Mouse (Mus musculus): ENCODE results near the gene Plekha1. TPM values are rescaled to one million over a fixed set of nuclear protein-coding genes. Genes with fewer than 3 reads are reported as not detected.

Plekha1 gene
- polyA plus RNA-seq, 1 experiment from 2014 or later: 57.9 TPM

DNA sequence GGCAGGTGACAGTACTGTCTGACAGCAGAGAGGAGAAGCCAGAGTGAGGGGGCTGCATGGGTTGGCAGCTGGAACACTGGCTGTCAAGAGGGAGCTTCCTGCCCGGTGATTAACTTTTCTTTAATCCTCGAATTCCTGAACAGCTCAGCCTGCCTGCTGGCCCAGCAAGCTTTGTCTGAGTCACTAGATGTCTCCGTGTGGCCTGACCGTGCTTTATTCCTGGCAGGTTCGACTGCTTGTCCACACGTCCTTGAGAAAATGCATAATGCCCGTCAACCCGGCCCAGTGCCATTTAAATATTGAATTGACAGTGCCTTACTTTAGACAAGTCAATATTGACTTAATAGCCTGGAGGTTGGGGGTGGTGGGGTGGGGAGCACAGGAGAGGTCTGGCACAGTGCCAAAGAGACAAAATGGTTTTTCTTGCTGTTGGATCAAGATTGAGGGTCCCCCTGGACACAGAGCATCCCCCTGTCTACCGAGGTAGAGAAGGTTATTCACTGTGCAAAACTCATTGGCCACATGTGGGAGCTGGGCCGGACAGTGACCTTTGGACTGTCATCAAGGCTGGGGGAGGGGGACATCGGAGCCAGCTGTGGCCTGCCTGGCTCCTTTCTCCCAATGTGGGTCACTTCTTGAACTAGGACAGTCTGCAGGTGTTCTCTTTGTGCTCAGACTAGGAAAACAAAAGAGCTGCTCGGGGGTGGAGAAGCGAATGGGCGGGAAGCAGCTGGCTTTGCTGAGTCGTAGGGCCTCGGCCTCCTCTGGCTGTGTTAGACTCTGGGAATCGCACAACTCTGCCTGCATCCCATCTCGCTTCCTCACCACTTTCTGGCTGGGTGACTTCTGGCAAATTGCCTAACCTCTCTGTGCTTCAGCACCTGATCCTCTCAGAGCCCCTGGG lies 30.3 kb upstream of the Plekha1 start:
- Histone ChIP-seq H3K36me3 (no peaks in the 10 kb centered on the region), H3K9ac (replicated peaks) (no peak overlapping the region), H3K4me2 (peak overlapping the region; percentile 6; the same call in 1 of the 2 replicates), H3K9me3 (replicated peaks) (no peaks in the 10 kb centered on the region), H3K4me1 (peaks cover 34% of the 10 kb centered on the region), H3K27ac (replicated peaks) (peak overlapping the region; percentile 24; the same call in 1 of the 2 replicates), H3K4me3 (replicated peaks) (no peak overlapping the region), H3K27me3 (replicated peaks) (0 out of 2 replicates have a peak, but pooled peaks cover 6% of the 10 kb centered on the region)
- WGBS: 6% methylated on average over 18 of the region's 18 CpGs
- ATAC-seq (ENCODE audit: low FRiP score): no peak

GRCm38 (mm10) chr7:130836066-130836465 lies 29.5 kb upstream of the Plekha1 start:
- Histone ChIP-seq H3K36me3 (no peaks in the 10 kb centered on the region), H3K9me3 (replicated peaks) (no peaks in the 10 kb centered on the region)
- WGBS: 53% methylated on average over 9 of the region's 9 CpGs

DNA sequence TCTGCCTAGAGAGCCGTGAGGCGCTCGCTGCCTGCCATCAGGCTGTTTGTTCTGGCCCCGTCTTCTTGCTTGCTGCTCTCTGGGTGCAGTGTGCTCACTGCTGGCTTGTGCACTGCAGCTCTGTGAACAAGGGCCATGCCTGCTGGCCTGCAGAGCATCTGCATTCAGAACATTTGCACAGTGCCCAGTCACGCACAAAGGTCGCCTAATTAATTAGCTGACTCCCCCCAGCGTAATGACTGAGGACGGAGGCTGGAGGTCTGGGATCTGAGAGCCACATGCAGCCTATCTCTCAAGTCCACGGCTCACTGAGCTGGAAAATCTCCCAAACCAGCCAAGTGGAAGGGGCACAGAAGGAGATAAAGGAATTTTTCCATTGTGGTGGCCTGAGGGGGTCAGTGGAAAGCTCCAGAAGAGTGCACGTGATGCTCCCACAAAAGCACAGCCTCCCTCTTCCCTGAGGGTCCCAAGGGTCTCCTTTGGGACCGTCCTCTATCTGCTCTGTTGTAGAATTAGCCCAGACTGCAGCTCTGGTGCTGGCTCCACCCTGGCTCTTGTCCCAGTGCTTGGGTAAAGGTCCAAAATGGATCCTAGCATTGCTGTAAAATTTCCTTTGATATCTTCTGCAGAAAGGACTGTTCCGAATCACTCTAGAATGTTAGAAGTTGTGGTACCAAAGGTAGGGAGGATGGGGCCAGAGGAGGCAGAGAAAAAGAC lies 27.5 kb upstream of the Plekha1 start:
- no peak overlapping the region for H3K4me2 ChIP-seq

More at GRCm38 (mm10) chr7:130836066-130836465, 29.5 kb upstream of the Plekha1 start:
- Histone ChIP-seq H3K27me3 (replicated peaks) (0 out of 2 replicates have a peak, but pooled peaks cover 6% of the 10 kb centered on the region), H3K4me3 (replicated peaks) (no peak overlapping the region), H3K4me1 (peaks cover 34% of the 10 kb centered on the region), H3K4me2 (no peak overlapping the region), H3K27ac (replicated peaks) (no peak overlapping the region), H3K9ac (replicated peaks) (no peak overlapping the region)
- no peak for ATAC-seq (ENCODE audit: low FRiP score)

DNA sequence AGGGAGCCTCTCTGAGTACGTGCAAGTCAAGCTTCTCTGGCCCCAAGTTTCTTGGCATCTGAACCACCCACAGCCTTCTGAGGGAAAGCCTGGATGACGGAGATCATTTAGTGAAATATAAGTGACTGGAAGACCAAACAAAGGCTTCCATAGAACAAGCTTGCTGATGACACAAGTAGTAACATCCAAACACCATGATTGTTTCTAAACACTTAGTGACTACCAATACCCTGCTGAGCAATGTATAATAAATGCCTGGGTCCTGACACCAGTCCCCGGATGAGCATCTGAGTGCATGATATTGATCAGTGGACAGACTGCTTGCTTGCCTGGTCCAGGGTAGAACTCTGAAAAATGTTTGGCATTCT lies 26.9 kb upstream of the Plekha1 start:
- H3K9me3 ChIP-seq (replicated peaks): no peaks in the 10 kb centered on the region
- no peaks in the 10 kb centered on the region for H3K36me3 ChIP-seq
- no peak overlapping the region for H3K4me2 ChIP-seq
- WGBS: 43% methylated on average over 3 of the region's 3 CpGs
- no peak overlapping the region for H3K9ac ChIP-seq (replicated peaks)
- H3K27ac ChIP-seq (replicated peaks): peak overlapping the region; percentile 45; the same call in 1 of the 2 replicates
- no peak overlapping the region for H3K4me3 ChIP-seq (replicated peaks)
- H3K27me3 ChIP-seq (replicated peaks): 0 out of 2 replicates have a peak, but pooled peaks cover 4% of the 10 kb centered on the region
- no peak for ATAC-seq (ENCODE audit: low FRiP score)
- peaks cover 34% of the 10 kb centered on the region for H3K4me1 ChIP-seq

More for the DNA sequence above, 27.5 kb upstream of the Plekha1 start:
- WGBS: 10% methylated on average over 12 of the region's 12 CpGs
- H3K9ac ChIP-seq (replicated peaks): no peak overlapping the region
- peak overlapping the region; percentile 45 for H3K27ac ChIP-seq (replicated peaks)
- no peaks in the 10 kb centered on the region for H3K9me3 ChIP-seq (replicated peaks)
- no peak overlapping the region for H3K4me3 ChIP-seq (replicated peaks)
- H3K4me1 ChIP-seq: peaks cover 34% of the 10 kb centered on the region
- no peaks in the 10 kb centered on the region for H3K36me3 ChIP-seq
- 0 out of 2 replicates have a peak, but pooled peaks cover 6% of the 10 kb centered on the region for H3K27me3 ChIP-seq (replicated peaks)
- ATAC-seq (ENCODE audit: low FRiP score): peak; percentile 76

GRCm38 (mm10) chr7:130839380-130840100 lies 26.0 kb upstream of the Plekha1 start:
- H3K4me2 ChIP-seq: no peak overlapping the region
- H3K4me3 ChIP-seq (replicated peaks): no peak overlapping the region
- 84% methylated on average over 12 of the region's 12 CpGs for WGBS
- no peak overlapping the region for H3K9ac ChIP-seq (replicated peaks)
- H3K4me1 ChIP-seq: peaks cover 32% of the 10 kb centered on the region
- H3K27me3 ChIP-seq (replicated peaks): no peaks in the 10 kb centered on the region
- no peaks in the 10 kb centered on the region for H3K36me3 ChIP-seq
- H3K27ac ChIP-seq (replicated peaks): no peak overlapping the region
- ATAC-seq (ENCODE audit: low FRiP score): no peak
- H3K9me3 ChIP-seq (replicated peaks): no peaks in the 10 kb centered on the region

DNA sequence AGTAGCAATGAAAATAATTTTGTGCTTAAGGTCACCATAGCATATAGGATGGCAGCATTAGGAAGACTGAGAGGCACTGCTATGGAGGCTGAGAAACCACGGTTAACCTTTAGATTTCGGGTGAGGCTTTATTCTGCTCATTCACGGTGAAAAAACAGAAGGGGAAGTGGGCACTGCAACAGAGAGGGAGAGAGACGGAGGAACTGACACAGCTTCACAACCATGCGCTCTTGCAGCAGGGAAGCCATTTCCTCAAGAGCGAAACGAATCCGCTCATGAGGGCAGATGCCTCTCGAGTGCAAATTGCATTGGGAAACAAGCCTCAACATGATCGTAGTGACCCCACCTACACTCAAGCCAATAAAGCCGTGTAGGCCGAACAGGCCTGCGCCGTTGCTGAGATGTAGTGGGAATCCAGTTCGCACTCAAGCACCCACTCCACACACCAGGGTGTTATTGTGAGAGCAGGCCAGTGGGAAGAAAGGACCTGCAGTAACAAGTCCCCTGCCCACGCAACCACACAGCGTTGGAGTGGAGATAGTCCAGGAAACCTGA lies 18.3 kb upstream of the Plekha1 start:
- Histone ChIP-seq H3K27me3 (replicated peaks) (no peaks in the 10 kb centered on the region), H3K4me2 (no peak overlapping the region), H3K9ac (replicated peaks) (no peak overlapping the region), H3K27ac (replicated peaks) (no peak overlapping the region), H3K4me3 (replicated peaks) (no peak overlapping the region), H3K36me3 (no peaks in the 10 kb centered on the region), H3K9me3 (replicated peaks) (no peaks in the 10 kb centered on the region), H3K4me1 (no peaks in the 10 kb centered on the region)
- WGBS: 87% methylated on average over 17 of the region's 17 CpGs
- ATAC-seq (ENCODE audit: low FRiP score): no peak

DNA sequence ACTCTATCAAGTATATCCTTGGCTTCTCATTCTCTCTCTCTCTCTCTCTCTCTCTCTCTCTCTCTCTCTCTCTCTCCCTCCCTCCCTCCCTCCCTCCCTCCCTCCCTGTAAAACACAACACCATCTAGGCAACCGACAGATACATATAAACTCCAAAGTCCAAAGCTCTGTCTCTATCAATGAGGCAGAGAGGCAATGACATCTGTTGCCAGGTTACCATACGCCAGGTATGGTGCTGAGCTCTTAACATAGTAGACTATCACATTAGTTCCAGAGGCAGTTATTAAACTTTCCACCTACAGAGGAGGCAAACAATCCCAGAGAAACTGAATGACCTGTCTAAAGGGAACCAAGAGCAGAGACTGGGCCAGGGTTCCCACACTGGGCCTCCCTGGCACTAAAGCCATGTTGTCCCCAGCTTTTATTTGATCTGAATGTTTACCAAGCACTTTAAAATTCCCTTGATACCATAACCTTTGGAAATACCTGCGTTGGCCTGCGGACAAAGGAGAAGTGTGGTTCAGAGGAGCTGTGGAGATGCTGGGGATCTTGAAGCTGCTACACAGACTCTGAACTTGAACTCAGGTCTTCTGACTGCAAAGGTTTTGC lies 10.8 kb upstream of the Plekha1 start:
- no peaks in the 10 kb centered on the region for H3K9me3 ChIP-seq (replicated peaks)
- no peak for ATAC-seq (ENCODE audit: low FRiP score)
- H3K4me1 ChIP-seq: no peaks in the 10 kb centered on the region
- H3K27ac ChIP-seq (replicated peaks): no peak overlapping the region
- no peaks in the 10 kb centered on the region for H3K36me3 ChIP-seq
- no peak overlapping the region for H3K4me3 ChIP-seq (replicated peaks)
- H3K27me3 ChIP-seq (replicated peaks): no peaks in the 10 kb centered on the region
- no peak overlapping the region for H3K9ac ChIP-seq (replicated peaks)
- WGBS: 73% methylated on average over 4 of the region's 4 CpGs
- no peak overlapping the region for H3K4me2 ChIP-seq

DNA sequence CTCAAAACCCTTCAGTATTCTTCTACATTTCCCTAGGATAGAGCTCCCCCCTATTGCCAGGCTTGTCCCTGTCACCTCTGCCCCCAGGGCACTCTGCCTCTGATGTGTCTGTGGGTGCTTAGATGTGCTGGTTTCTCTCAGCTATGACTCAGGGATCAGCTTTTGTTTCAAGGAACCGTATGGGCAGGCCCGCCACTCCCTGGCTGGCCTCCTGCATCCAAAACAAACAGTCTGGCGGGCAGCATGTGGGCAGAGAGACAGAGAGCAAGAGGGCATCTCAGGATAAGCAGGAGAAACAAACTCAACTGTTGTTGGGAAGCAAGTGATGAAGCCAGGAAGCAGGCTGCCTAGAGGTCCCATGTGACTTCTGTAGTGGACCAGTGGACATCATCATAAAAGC lies 9.9 kb upstream of the Plekha1 start:
- H3K27me3 ChIP-seq (replicated peaks): no peaks in the 10 kb centered on the region

DNA sequence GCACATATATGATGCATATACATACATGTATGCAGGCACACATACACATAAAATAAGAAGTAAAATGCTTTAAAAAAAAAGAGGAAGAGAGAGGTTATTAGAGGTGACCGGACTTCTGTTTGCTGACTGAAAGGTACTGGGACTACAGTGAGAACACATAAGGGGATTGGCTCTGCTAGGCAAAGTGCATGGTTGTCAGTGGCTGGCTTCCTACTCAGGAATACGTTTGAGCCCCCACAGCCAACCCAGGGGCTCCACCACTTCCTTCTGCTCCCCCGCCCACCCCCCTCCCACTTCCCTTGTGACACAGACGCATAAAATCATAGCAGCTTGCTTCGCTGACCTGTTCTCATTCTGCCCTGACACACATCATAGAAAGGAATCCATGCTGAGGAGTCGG lies 7.6 kb upstream of the Plekha1 start:
- peaks cover 14% of the 10 kb centered on the region for H3K4me1 ChIP-seq
- no peak overlapping the region for H3K27ac ChIP-seq (replicated peaks)
- H3K36me3 ChIP-seq: no peaks in the 10 kb centered on the region
- H3K4me2 ChIP-seq: no peak overlapping the region
- no peak overlapping the region for H3K9ac ChIP-seq (replicated peaks)
- ATAC-seq (ENCODE audit: low FRiP score): no peak
- WGBS: 71% methylated on average over 6 of the region's 6 CpGs
- no peak overlapping the region for H3K4me3 ChIP-seq (replicated peaks)
- H3K9me3 ChIP-seq (replicated peaks): no peaks in the 10 kb centered on the region
- no peaks in the 10 kb centered on the region for H3K27me3 ChIP-seq (replicated peaks)

More for the DNA sequence above, 9.9 kb upstream of the Plekha1 start:
- WGBS: 40% methylated on average over 3 of the region's 3 CpGs
- H3K9ac ChIP-seq (replicated peaks): no peak overlapping the region
- H3K4me1 ChIP-seq: peaks cover 3% of the 10 kb centered on the region
- ATAC-seq (ENCODE audit: low FRiP score): no peak
- H3K27ac ChIP-seq (replicated peaks): no peak overlapping the region
- no peaks in the 10 kb centered on the region for H3K9me3 ChIP-seq (replicated peaks)
- no peaks in the 10 kb centered on the region for H3K36me3 ChIP-seq
- no peak overlapping the region for H3K4me3 ChIP-seq (replicated peaks)
- H3K4me2 ChIP-seq: no peak overlapping the region

- Histone ChIP-seq H3K4me3 (replicated peaks) (no peak overlapping the region), H3K4me1 (peaks cover 14% of the 10 kb centered on the region), H3K4me2 (no peak overlapping the region), H3K9me3 (replicated peaks) (no peaks in the 10 kb centered on the region), H3K36me3 (no peaks in the 10 kb centered on the region), H3K9ac (replicated peaks) (no peak overlapping the region), H3K27ac (replicated peaks) (no peak overlapping the region), H3K27me3 (replicated peaks) (no peaks in the 10 kb centered on the region)
- no peak for ATAC-seq (ENCODE audit: low FRiP score)
- 22% methylated on average over 5 of the region's 5 CpGs for WGBS
Observed at GRCm38 (mm10) chr7:130859926-130860325, 5.6 kb upstream of the Plekha1 start.

DNA sequence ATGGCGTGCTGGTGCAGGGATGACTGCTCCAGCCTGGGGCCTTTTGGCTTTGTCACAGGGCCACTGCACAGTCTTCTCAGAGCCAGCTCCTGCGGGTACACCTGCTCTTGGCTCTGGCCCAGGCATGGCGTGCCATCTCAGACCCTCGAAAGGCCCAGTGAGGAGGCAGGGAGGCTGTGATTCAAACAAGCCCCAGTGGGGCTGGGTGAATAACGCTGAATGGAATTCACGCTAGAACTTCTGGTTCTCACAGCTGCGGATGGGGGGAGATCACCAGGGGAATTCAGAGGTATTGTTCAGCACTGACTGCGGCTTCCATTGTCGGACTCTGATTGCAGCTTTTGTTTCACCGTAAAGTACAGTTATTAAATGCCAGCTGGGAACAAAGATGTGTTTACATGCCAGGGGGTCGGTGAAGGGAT lies 4.8 kb upstream of the Plekha1 start:
- no peak overlapping the region for H3K4me3 ChIP-seq (replicated peaks)
- H3K27me3 ChIP-seq (replicated peaks): no peaks in the 10 kb centered on the region
- WGBS: 13% methylated on average over 11 of the region's 11 CpGs
- ATAC-seq (ENCODE audit: low FRiP score): no peak
- H3K27ac ChIP-seq (replicated peaks): peak overlapping the region; percentile 58; the same call in 1 of the 2 replicates
- H3K9ac ChIP-seq (replicated peaks): no peak overlapping the region
- H3K4me2 ChIP-seq: peak overlapping the region; percentile 9; the same call in 1 of the 2 replicates
- H3K36me3 ChIP-seq: no peaks in the 10 kb centered on the region
- no peaks in the 10 kb centered on the region for H3K9me3 ChIP-seq (replicated peaks)
- H3K4me1 ChIP-seq: peaks cover 14% of the 10 kb centered on the region

All from neural tube, embryonic 15.5 days (tissue).